Mouse (Mus musculus): ENCODE results near the gene Eci1.

DNA sequence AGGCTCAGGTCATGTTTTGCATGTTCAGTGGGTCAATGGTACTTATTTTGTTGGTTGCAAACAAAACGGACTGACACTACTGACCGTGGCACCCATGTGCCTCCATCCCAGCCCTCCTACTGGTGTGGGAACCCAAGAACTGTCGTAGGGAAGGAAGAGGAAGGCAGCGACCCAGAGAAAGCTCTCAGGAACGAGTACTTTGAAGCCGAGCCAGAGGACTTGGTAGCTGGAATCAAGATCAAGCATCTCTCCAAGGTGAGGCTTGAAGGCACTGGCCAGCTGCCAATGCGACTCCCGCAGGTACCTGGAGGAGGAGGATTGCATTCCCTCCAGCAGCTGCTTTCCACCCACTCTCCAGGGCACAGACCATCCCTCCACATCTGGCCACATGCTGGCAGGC lies 42.7 kb upstream of the Eci1 start:
- no peak for TF ChIP-seq CTCF (conservative IDR thresholded peaks at IDR 0.05; ENCODE audit: insufficient read depth, insufficient read length, low read depth, low read length)
- TF ChIP-seq POLR2A (IDR thresholded peaks at IDR 0.05; ENCODE audit: low read depth, low read length): no peak
